Mouse (Mus musculus) heart, postnatal 0 days (tissue): ENCODE results near the gene Faap24.

Source experiments
- CTCF ChIP-seq: IDR thresholded peaks from 2 replicates; pipeline ENCODE4 v1.5.1; 2016; ENCODE audit warnings: antibody characterized with exemption, control low read depth, low read depth
- EP300 ChIP-seq: IDR thresholded peaks from 2 replicates; pipeline ENCODE4 v1.6.1; 2016; ENCODE audit warnings: antibody characterized with exemption, low read depth

GRCm38 (mm10) chr7:35415801-35416653 is 19.4 kb upstream of the Faap24 start:
- TF ChIP-seq CTCF = no peak
- no peak for TF ChIP-seq EP300
